Comparison of ENCODE assay signal across 9 mouse cellular contexts in genomic region chr3:25807559-25807958, GRCm38 (mm10).
DNase-seq lines count a peak whose midpoint lies in the region; ATAC-seq lines count a peak whose summit lies in the region.
"Had no signal": no experiment of that assay in that cellular context is flagged by ENCODE, and none has a peak within 500 bp of the region (broad histone marks: within the 10 kb centered on the region; RNA-seq: fewer than 3 reads in every experiment).

No protein-coding gene starts in this region.

- 46% methylated on average over 3 of the region's 3 CpGs for WGBS in embryonic facial prominence, embryonic 15.5 days

- peak; percentile 48 for DNase-seq in left cerebral cortex, adult 11 months (ENCODE audit: low spot score)
- DNase-seq in left cerebral cortex, adult 18-20 months (ENCODE audit: low spot score in 2 of 2) = no peak
- DNase-seq in layer of hippocampus, postnatal 14 days (ENCODE audit: low spot score in 2 of 2) = peak; percentile 26 to 49
- peak; percentile 37 for DNase-seq in retina, postnatal 7 days (ENCODE audit: low read depth, low spot score)
- no peak for DNase-seq in heart, adult 18-20 months
- DNase-seq in adrenal gland, postnatal 10 days = no peak

- H3K4me2 ChIP-seq in embryonic facial prominence, embryonic 15.5 days (replicated peaks) = no peak overlapping the region

- no peaks in the 10 kb centered on the region for H3K27me3 ChIP-seq in embryonic facial prominence, embryonic 15.5 days

- ATAC-seq in embryonic facial prominence, embryonic 15.5 days (ENCODE audit: insufficient number of reproducible peaks, low FRiP score, low TSS enrichment, low read depth) = 0 out of 2 replicates have a peak, but pooled peaks have one; percentile 43
- no peak for ATAC-seq in CD4-positive, CD25-positive, alpha-beta regulatory T cell, adult 4 months

- no peak overlapping the region for H3K9ac ChIP-seq in embryonic facial prominence, embryonic 15.5 days

- no peak overlapping the region for H3K27ac ChIP-seq in embryonic facial prominence, embryonic 15.5 days (replicated peaks)
- H3K27ac ChIP-seq: macrophage had no signal

- no peaks in the 10 kb centered on the region for H3K4me1 ChIP-seq in embryonic facial prominence, embryonic 15.5 days

- no peaks in the 10 kb centered on the region for H3K36me3 ChIP-seq in embryonic facial prominence, embryonic 15.5 days

- no peaks in the 10 kb centered on the region for H3K9me3 ChIP-seq in embryonic facial prominence, embryonic 15.5 days (replicated peaks)

- H3K4me3 ChIP-seq in embryonic facial prominence, embryonic 15.5 days (replicated peaks) = no peak overlapping the region

Comparison
In these comparisons a context has a peak if more than half of its experiments do, and no peak if none do; other contexts are left out.
1. DNase-seq: peak in left cerebral cortex, adult 11 months (single experiment), layer of hippocampus, postnatal 14 days (2 of 2) and retina, postnatal 7 days (single experiment); none in left cerebral cortex, adult 18-20 months (0 of 2), heart, adult 18-20 months (0 of 2) and adrenal gland, postnatal 10 days (single experiment).